17 mouse cellular contexts compared by ENCODE assay signal in the genomic region with DNA sequence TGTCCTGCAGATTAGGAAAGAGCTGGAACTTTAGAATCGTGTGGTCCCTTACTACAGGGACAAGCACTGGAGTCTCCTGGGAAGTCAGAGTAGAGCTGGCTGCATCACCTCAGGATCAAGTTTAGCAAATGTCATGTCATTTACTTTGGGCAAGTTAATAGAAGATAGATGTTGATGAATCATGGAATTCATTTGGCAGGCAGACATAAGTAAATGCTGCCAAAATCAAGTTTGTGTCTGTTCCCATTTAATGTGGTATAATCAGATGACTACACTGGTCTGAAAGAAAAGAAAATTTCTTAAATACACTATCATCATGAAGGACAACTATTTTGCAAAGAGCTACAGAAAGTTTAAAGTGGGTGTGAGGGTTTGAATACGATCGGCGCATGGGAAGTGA. TPM values are rescaled to one million over a fixed set of nuclear protein-coding genes. Genes with fewer than 3 reads are reported as not detected.
A peak's percentile ranks its signal among the peaks of the same experiment; 100 is the strongest.
DNase-seq lines count a peak whose midpoint lies in the region; ATAC-seq and TF ChIP-seq lines count a peak whose summit lies in the region.
"Had no signal": no experiment of that assay in that cellular context is flagged by ENCODE, and none has a peak within 500 bp of the region (broad histone marks: within the 10 kb centered on the region; RNA-seq: fewer than 3 reads in every experiment).

No protein-coding gene starts in this region.

- H3K4me1 ChIP-seq in neural tube, embryonic 15.5 days = no peaks in the 10 kb centered on the region
- H3K4me1 ChIP-seq: forebrain, embryonic 10.5 days; heart, embryonic 10.5 days; hindbrain, embryonic 13.5 days; midbrain, embryonic 10.5 days had no signal

- no peak for TF ChIP-seq POLR2A in brain, embryonic 14.5 days (IDR thresholded peaks at IDR 0.05; ENCODE audit: borderline replicate concordance, extremely low read depth, insufficient read depth, insufficient read length, poor library complexity, severe bottlenecking)

- no peak overlapping the region for H3K4me3 ChIP-seq in neural tube, embryonic 15.5 days (replicated peaks)
- H3K4me3 ChIP-seq: forebrain, embryonic 10.5 days; heart, embryonic 10.5 days; hindbrain, embryonic 13.5 days; midbrain, embryonic 10.5 days had no signal

- 90% methylated on average over 4 of the region's 4 CpGs for WGBS in neural tube, embryonic 15.5 days

- DNase-seq in frontal cortex, postnatal 14 days (ENCODE audit: low spot score in 2 of 2) = no peak
- DNase-seq in layer of hippocampus, adult 18-20 months (ENCODE audit: low spot score in 2 of 2) = peak; percentile 19 to 67
- no peak for DNase-seq in layer of hippocampus, postnatal 10 days (ENCODE audit: low spot score in 2 of 2)
- peak; percentile 1 for DNase-seq in brain, embryonic 14.5 days (ENCODE audit: low read depth)
- DNase-seq in thymus, postnatal 10 days (ENCODE audit: low spot score in 2 of 2) = no peak
- DNase-seq: cerebellum, adult 9-11 months; heart, postnatal 10 days; liver; lung, adult 2 months; lung, postnatal 4 days; thymus, postnatal 4 days had no signal

- no peaks in the 10 kb centered on the region for H3K36me3 ChIP-seq in neural tube, embryonic 15.5 days
- H3K36me3 ChIP-seq: forebrain, embryonic 10.5 days; heart, embryonic 10.5 days; hindbrain, embryonic 13.5 days; midbrain, embryonic 10.5 days had no signal

- ATAC-seq in frontal cortex, adult (ENCODE audit: low TSS enrichment) = peak; percentile 62
- ATAC-seq in neural tube, embryonic 15.5 days (ENCODE audit: low FRiP score) = no peak

- no peak overlapping the region for H3K27ac ChIP-seq in neural tube, embryonic 15.5 days (replicated peaks)
- H3K27ac ChIP-seq: forebrain, embryonic 10.5 days; heart, embryonic 10.5 days; hindbrain, embryonic 13.5 days; midbrain, embryonic 10.5 days had no signal

- no peaks in the 10 kb centered on the region for H3K9me3 ChIP-seq in neural tube, embryonic 15.5 days (replicated peaks)
- H3K9me3 ChIP-seq: forebrain, embryonic 10.5 days; heart, embryonic 10.5 days; hindbrain, embryonic 13.5 days; midbrain, embryonic 10.5 days had no signal

- H3K4me2 ChIP-seq in neural tube, embryonic 15.5 days = no peak overlapping the region
- H3K4me2 ChIP-seq: hindbrain, embryonic 13.5 days had no signal

- no peaks in the 10 kb centered on the region for H3K27me3 ChIP-seq in neural tube, embryonic 15.5 days (replicated peaks)
- H3K27me3 ChIP-seq: hindbrain, embryonic 13.5 days had no signal

- no peak for TF ChIP-seq CTCF in brain, embryonic 14.5 days (IDR thresholded peaks at IDR 0.05; ENCODE audit: borderline replicate concordance, extremely low read depth, insufficient read depth, insufficient read length)

- H3K9ac ChIP-seq in neural tube, embryonic 15.5 days (replicated peaks) = no peak overlapping the region
- H3K9ac ChIP-seq: hindbrain, embryonic 13.5 days had no signal

RNA-seq across cellular contexts. Expression of gene Uxs1, which starts 35.0 kb away (rescaled TPM):
- 10 to 100 TPM; 46.6 to 51.1 TPM for total RNA-seq in layer of hippocampus, adult 18-20 months (2021)
- 10 to 100 TPM; 29.0 to 31.0 TPM for total RNA-seq in layer of hippocampus, postnatal 10 days (2021)
- polyA plus RNA-seq in brain, embryonic 14.5 days (2012; rRNA removed) = 21.3 and 22.1 TPM in 2 replicates
- polyA plus RNA-seq in neural tube, embryonic 15.5 days (2015; fragmentation: Nextera tagmentation; extraction: Ambion mirVana) = 18.7 and 21.9 TPM in 2 replicates

Comparison
In these comparisons a context has a peak if more than half of its experiments do, and no peak if none do; other contexts are left out.
1. DNase-seq: peak in layer of hippocampus, adult 18-20 months (2 of 2) and brain, embryonic 14.5 days (single experiment); none in frontal cortex, postnatal 14 days (0 of 2), layer of hippocampus, postnatal 10 days (0 of 2) and thymus, postnatal 10 days (0 of 2).